Mouse (Mus musculus): ENCODE results near the gene Cldn20.

- TF ChIP-seq SIN3A (IDR thresholded peaks at IDR 0.05; ENCODE audit: low read length) (no peak), ELF1 (IDR thresholded peaks at IDR 0.05; ENCODE audit: low read depth, low read length) (no peak), CTCF (IDR thresholded peaks at IDR 0.05 in 2 of 3, conservative IDR thresholded peaks at IDR 0.05 in 1 of 3; ENCODE audit: control insufficient read depth in 1 of 3, insufficient read depth in 1 of 3, low read depth in 2 of 3, low read length in 3 of 3, poor library complexity in 1 of 3, severe bottlenecking in 1 of 3) (no peak), GABPA (IDR thresholded peaks at IDR 0.05; ENCODE audit: low read depth, low read length) (no peak), EP300 (IDR thresholded peaks at IDR 0.05; ENCODE audit: low read depth in 1 of 2, low read length in 2 of 2) (no peak), HCFC1 (IDR thresholded peaks at IDR 0.05; ENCODE audit: low read depth, low read length) (no peak), SMC3 (IDR thresholded peaks at IDR 0.05; ENCODE audit: low read depth, low read length) (no peak), ZKSCAN1 (IDR thresholded peaks at IDR 0.05; ENCODE audit: low read depth, low read length) (no peak), USF1 (IDR thresholded peaks at IDR 0.05; ENCODE audit: low read depth, low read length) (no peak)
Measured at GRCm38 (mm10) chr17:3529523-3529922, 2.8 kb upstream of the Cldn20 start.
